8 mouse cellular contexts compared by ENCODE assay signal in the genomic region with DNA sequence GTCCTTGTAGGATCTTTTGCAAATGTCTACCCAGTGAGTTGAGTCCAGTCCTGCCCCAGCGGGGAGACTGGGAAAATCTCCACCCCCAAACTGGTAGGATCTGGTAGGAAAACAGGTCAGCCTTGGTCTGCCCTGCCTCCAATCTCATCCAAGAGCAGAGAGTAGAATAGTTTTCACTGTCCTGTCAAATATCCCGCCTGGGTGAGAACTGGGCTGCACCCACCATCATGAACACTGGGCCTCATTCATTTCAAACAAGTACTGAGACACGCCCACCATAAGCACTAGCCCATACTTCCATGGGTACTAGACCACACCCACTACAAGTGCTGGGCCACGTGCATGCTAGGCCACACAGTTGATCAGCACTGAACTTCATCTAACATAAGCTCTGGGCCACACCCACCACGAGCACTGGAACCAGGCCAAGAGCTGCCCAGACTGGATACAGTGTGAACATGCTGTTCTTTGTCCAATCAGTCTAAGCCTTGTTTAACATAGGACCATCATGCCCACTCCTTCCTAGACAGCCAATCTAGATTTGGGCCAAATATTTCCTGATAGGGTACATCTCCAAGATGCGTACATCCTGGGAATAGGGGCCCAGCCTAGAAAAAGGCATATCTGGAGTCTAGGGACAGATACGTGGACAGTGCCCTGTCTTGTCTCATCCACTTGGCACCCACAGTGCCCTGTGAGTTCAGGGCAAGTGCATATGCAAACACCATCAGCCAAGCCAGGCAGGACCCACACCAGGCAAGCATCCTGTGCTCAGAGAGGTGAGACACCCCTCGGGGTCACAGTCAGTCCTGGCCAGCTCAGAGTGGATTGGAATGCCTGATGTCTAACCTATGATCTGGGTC. TPM values are rescaled to one million over a fixed set of nuclear protein-coding genes. Genes with fewer than 3 reads are reported as not detected.
DNase-seq lines count a peak whose midpoint lies in the region; ATAC-seq lines count a peak whose summit lies in the region.

No protein-coding gene starts in this region.

- WGBS in intestine, embryonic 16.5 days = 66% methylated on average over 8 of the region's 8 CpGs

- H3K4me1 ChIP-seq in intestine, embryonic 16.5 days (ENCODE audit: control insufficient read depth, insufficient read depth, low read length) = no peaks in the 10 kb centered on the region

- H3K4me3 ChIP-seq in intestine, embryonic 16.5 days (ENCODE audit: low read length) = no peak overlapping the region

- H3K9me3 ChIP-seq in intestine, embryonic 16.5 days (ENCODE audit: control insufficient read depth, low read length) = no peaks in the 10 kb centered on the region

- peak; percentile 78 for ATAC-seq in intestine, embryonic 16.5 days

- no peak overlapping the region for H3K4me2 ChIP-seq in intestine, embryonic 16.5 days (ENCODE audit: low read depth, low read length)

- no peaks in the 10 kb centered on the region for H3K27me3 ChIP-seq in intestine, embryonic 16.5 days (replicated peaks; ENCODE audit: control insufficient read depth, insufficient read depth, low read length)

- H3K9ac ChIP-seq in intestine, embryonic 16.5 days (ENCODE audit: low read depth, low read length) = no peak overlapping the region

- DNase-seq in gastrocnemius, adult 18-20 months (ENCODE audit: low spot score) = peak; percentile 80
- no peak for DNase-seq in gastrocnemius, postnatal 4 days (ENCODE audit: low spot score in 2 of 2)
- DNase-seq in 3T3-L1 (ENCODE audit: low read depth, low spot score) = peak; percentile 25
- peak; percentile 68 for DNase-seq in gastrocnemius, postnatal 14 days
- DNase-seq in layer of hippocampus, postnatal 10 days (ENCODE audit: low spot score in 2 of 2) = no peak
- no peak for DNase-seq in right cerebral cortex, postnatal 4 days
- no peak for DNase-seq in urinary bladder, postnatal 4 days (ENCODE audit: low spot score in 2 of 2)

- H3K27ac ChIP-seq in intestine, embryonic 16.5 days (ENCODE audit: low read length) = no peak overlapping the region

- no peaks in the 10 kb centered on the region for H3K36me3 ChIP-seq in intestine, embryonic 16.5 days (ENCODE audit: control insufficient read depth, insufficient read depth, low read length)

- intact Hi-C loops in gastrocnemius, postnatal 14 days (cut with DNase I; ENCODE audit: low total_unique reads) = no loop called here

RNA-seq across cellular contexts. Expression of a gene that starts 56.2 kb away (rescaled TPM):
- total RNA-seq in gastrocnemius, adult 18-20 months (2021) = not detected
- under 1 TPM; 0.21 to 0.69 TPM for total RNA-seq in gastrocnemius, postnatal 4 days (2021)
- under 1 TPM; 0.23 to 0.24 TPM for total RNA-seq in gastrocnemius, postnatal 14 days (2021)
- 2.2 TPM in 2 replicates for polyA plus RNA-seq in intestine, embryonic 16.5 days (2015; fragmentation: Nextera tagmentation; extraction: Ambion mirVana)
- 1 to 10 TPM; 1.5 to 2.6 TPM for total RNA-seq in layer of hippocampus, postnatal 10 days (2021)

Comparison
In these comparisons a context has a peak if more than half of its experiments do, and no peak if none do; other contexts are left out.
1. DNase-seq: peak in gastrocnemius, adult 18-20 months (single experiment), 3T3-L1 (single experiment) and gastrocnemius, postnatal 14 days (single experiment); none in gastrocnemius, postnatal 4 days (0 of 2), layer of hippocampus, postnatal 10 days (0 of 2), right cerebral cortex, postnatal 4 days (single experiment) and urinary bladder, postnatal 4 days (0 of 2).